Mouse (Mus musculus) urinary bladder, postnatal 4 days (tissue): ENCODE data around the gene Nfix.

Experiments used
- DNase-seq, 2 experiments: peaks; one replicate each; pipeline ENCODE4 v3.0.0; 2021 to 2022; ENCODE audit warnings: low spot score in 2 of 2

Gene Nfix

DNA sequence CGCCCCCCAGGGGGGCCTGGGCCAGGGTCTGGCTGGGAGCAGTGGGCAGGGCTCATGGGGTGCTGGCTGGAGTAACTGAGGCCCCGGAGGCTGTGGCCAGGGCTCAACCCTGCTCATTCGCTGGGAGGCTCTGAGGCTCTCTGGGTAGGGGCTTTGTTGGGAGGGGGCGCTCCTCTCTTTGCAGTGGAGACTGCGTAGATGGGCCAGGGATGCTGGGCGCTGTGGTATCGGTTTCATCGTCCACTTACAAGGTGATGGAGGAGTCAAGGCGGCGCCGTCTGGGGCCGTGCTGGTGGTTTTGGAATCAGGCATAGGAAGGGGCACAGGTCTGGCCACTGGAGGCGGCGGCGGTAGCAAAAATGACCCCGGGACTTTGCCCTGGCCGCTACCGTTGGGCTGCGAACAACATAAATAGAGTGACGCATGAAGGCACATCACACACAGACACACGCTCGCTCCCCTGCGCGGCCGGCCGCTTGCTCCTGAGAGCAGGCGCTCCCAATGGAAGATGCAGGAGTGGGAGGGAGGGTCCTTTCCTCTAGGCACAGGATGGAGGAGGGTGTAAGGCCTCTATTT, 84.2 kb downstream of the Nfix start:
- no peak for DNase-seq

- no peak for DNase-seq
Observed at GRCm38 (mm10) chr8:84714161-84714560, 86.0 kb downstream of the Nfix start.

DNA sequence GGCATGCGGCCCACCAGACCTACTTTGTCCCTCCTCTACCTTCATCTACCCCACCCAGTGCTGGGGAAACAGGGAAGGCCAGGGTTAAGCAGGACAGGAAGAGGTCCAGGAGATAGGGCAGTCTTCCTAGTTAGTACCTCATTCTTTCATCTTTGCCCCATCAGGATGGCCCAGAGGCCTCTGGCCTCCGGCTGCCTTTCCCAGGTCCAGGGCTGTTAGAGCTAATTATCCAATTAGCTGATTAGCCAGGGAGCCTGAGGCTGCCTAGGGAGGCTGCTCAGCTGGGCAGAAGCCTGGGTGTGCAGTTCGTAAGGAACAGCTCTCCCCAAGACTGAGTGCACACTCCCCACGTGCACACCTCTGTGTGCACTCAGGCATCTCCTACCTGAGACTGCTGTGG, 86.8 kb downstream of the Nfix start:
- no peak for DNase-seq

GRCm38 (mm10) chr8:84712759-84713120, 87.4 kb downstream of the Nfix start:
- DNase-seq = no peak

DNA sequence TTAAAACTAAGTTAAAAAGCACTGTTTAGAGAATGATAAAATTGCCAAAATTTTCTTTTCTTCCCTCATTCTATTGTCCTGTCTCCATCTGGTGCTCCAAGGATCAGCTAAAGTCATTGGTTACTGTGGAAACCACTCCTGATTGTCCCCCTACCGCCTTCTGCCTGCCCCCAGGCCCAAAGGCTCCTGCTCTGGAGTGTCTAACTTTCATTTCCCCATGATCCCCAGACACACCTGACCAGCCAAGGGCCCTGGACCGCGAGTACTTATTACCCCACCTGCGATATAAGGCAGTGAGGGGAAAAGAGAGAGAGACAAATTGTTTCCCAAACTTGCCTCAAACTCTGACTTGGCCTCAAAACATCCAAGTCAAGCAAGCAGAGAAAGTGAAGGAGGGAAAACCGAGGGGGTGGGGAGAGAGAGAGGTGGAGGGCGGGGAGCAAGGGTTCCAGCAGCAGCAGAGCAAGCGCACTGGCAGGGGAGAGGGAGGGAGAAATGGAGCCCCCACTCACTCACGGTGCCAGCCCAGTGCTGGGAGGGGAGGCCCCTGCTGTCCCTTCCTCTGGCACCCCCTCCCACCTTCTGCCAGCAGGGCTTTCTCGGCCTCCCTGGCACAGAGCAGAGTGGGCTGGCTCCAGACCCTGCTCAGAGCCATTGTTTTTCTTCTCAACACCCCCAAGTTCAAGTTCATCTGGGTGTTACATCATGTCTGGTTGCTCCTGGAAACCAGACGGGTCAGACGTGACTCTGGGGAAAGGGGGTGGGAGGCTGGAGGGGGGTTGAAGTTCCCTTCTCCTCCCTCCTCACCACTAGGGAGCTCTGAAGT, 88.0 kb downstream of the Nfix start:
- DNase-seq = peak in 1 of 2 experiments; percentile 74

DNA sequence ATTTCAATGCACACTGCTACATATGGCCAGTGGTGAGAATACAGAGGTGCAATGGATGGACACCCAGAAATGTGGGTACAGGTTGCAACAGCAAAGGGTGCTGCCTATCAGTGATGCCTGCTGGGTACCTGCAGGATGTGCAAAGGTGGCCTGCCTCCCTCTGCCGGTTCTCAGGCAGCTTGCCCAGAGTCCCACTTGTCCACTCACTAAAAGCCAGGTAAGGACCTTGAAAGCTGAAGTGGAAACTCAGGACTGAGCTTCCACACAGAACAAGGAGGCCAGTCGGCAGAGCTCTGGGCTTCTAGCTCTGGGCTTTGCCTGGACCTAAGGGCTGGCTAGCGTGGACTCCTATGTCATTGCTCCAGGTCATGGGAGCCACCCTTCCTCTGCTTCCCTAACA, 88.8 kb downstream of the Nfix start:
- no peak for DNase-seq

- DNase-seq = no peak
Observed at GRCm38 (mm10) chr8:84709931-84710330, 90.2 kb downstream of the Nfix start.

GRCm38 (mm10) chr8:84708774-84709475, 91.2 kb downstream of the Nfix start:
- peak; percentile 82 to 86 for DNase-seq

DNA sequence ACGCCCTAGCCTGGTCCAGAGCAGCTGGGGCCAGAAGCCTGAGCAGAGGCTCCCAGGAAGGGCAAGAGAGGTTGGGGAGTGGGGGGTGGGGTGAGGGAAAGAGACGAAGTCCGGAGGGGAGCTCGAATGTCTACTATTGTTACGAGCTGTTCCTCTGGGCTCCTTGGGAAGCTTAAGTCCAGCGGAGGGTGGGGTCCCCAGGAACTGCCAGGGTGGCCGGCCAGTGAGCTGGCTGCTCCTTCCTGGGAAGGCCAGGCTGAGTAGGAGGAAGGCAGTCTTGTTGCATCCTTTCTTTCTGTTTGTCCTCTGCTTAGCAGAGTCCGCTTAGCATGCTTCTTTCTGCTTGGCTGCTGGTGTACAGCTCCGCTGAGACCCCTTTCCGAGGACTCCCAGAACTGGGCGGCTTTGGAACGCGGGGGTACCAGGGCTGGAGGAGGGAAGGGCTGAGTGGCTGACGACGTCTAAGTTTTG, 92.0 kb downstream of the Nfix start:
- peak in 1 of 2 experiments; percentile 66 for DNase-seq

- DNase-seq = no peak
Observed at GRCm38 (mm10) chr8:84707267-84707883, 92.8 kb downstream of the Nfix start.

- peak in 1 of 2 experiments; percentile 59 for DNase-seq
Observed at GRCm38 (mm10) chr8:84706610-84707266, 93.4 kb downstream of the Nfix start.

GRCm38 (mm10) chr8:84705960-84706359, 94.2 kb downstream of the Nfix start:
- DNase-seq = no peak

- DNase-seq = no peak
Observed at GRCm38 (mm10) chr8:84704867-84705831, 95.0 kb downstream of the Nfix start.

DNA sequence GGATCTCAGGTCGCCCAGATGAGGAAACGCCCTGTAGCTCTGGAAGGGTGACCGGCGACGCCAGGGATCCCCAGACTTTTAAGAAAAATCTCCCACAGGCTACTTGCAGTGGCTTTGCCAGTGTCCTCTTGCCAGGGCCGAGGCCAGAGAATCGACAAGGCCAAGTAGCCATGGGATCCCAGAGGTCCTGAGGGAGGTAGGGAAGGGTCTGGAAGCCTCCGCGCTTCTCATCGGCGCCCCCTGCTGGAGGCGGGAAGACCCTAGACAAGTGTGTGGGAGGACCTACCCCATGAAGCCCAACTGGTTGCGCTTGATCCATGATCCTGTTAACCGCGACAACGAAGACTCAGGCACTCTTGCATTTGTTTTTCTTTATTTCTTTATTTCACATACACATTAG, 95.8 kb downstream of the Nfix start:
- peak in 1 of 2 experiments; percentile 61 for DNase-seq

DNA sequence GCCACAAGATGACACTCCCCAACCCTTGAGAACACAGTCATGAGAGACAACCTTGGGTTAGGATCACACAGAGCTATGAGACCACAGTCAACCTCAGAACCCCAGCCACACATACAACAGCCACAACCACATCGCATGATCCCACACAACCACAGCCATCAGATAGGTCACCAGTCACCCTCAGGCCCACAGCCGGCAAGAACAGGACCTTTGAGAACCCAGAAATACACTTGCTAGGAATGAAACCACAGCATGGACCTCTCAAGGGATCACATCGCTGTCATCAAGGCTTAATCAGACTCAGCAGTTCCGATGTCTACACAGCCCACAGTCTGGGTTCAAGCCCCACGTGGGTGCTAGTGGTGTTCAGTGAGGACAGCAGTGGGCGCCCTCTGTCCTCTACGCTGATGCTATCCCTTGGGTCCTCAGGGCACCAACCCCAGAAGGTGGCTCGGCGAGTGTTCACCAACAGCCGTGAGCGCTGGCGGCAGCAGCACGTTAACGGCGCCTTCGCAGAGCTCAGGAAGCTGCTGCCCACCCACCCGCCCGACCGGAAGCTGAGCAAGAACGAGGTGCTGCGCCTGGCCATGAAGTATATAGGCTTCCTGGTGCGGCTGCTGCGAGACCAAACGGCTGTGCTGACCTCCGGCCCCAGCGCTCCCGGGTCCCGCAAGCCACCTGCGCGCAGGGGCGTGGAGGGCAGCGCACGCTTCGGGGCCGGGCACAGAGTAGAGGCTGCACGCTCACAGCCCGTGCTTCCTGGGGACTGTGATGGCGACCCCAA, 96.5 kb downstream of the Nfix start:
- DNase-seq = no peak

DNA sequence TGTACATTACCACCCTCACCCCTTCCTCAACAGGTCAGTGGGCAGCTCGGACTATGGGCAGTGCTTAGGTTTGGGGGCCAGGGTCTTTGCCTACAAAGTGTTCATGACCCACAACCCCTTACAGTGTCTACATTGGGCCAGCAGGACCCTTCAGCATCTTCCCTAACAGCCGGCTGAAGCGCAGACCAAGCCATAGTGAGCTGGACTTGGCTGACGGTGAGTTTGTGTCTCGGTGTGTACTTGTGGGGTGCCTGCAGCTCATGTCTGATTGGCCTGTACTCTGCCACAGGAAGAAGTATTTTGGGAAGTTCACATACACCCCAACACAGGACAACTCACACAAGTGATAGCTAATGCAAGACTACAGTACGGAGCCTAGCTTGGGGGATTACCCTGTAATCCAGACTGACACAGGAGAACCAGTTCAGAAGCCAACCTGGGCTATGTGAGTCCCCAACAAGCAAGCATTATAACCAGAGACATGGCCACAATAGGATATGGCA, 97.1 kb downstream of the Nfix start:
- DNase-seq = no peak

- no peak for DNase-seq
Observed at GRCm38 (mm10) chr8:84702561-84702960, 97.6 kb downstream of the Nfix start.

GRCm38 (mm10) chr8:84700941-84701911, 98.9 kb downstream of the Nfix start, which contains the start of gene Lyl1:
Lyl1 (plus strand) TSS chr8:84701457.
- no peak for DNase-seq
